Mouse (Mus musculus) embryo, embryonic 11.5 days (tissue): ENCODE measurements around the gene St6galnac5.
"Not testable (repeated sequence)": the region's sequence is repeated elsewhere in the genome, so short reads cannot be mapped to it uniquely, and the experiment has no call there.

Experiments
- DNase-seq: peaks from one replicate; pipeline ENCODE4 v3.0.0-alpha.2; 2012; ENCODE audit warnings: low read depth, low spot score

St6galnac5 gene

DNA sequence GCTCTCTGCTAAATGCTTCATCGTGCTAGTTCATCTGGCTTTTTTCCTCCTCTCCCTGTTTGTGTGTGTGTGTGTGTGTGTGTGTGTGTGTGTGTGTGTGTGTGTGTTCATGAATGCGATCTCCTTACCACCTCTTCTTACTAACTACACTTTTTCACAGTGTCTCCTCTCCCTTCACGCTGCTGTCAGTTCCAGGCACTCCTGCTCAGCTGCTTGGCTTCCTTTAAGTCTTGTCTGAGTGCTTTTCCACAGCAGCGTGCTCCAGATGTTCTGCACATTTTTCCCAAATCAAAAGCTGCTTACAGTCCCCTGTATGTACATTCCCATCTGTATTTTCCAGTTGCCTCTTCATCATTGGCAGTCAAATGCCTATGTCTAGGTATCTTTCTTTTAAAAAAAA, 189.0 kb downstream of the St6galnac5 start:
- DNase-seq, result no peak

DNA sequence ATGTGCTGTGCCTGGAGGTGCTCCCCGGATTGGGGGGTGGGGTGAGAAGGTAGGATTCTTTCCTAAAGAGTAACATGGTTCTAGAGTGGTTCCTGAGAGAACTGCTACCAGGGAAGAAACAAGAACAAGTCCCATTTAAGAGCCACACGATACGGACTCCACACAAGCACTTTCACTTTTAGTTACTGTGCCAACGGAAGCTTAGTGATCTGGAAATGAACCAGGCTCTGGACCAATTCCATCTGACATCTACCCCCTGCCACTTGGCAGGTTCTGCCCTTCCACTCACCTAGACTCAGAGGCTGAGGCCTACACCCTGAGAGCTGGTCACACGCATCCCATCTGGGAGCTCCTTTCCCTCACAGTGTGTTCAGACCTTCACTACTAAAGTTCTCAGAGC, 189.4 kb downstream of the St6galnac5 start:
- DNase-seq, result no peak

DNA sequence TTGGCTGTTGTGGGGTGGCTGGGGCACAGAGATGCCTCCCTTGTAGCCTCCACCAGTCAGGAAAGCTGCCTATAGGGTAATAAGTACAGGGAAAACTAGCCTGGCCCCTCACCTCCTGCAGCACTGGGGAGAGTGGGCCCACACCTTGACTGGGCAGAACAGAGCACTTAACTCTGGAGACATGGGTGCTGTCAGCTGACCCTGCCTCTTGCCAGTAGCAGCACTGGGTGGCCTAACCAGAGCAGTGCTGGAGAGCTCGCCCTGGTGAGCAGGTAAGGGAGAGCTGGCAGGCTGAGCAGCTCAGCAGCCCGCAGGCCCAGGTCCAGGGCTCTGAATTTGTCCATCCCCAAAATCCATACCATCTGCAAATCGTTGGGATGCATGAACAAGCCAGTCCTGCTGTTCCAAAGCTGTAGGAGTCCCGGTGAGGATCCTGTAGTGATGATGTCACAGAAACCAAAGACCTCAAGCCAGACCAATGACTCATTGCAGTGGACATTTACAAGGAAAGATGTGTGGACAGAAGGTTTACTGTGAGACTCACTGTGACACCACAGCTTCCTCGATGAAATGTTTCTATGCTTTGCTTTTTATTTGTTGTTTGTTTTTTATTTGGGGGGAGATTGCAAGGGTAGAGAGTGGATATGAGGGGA, 193.6 kb downstream of the St6galnac5 start:
- DNase-seq, result not testable (repeated sequence)

DNA sequence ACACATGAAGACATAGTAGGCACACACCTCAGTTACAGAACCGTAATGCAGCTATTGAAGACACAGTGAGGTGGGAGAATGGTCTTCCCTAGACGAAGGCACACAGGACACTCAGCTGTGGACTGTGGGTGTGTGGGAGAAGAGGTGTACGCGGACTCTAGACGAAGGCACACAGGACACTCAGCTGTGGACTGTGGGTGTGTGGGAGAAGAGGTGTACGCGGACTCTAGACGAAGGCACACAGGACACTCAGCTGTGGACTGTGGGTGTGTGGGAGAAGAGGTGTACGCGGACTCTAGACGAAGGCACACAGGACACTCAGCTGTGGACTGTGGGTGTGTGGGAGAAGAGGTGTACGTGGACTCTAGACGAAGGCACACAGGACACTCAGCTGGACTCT, 197.7 kb downstream of the St6galnac5 start:
- DNase-seq, result not testable (repeated sequence)

DNA sequence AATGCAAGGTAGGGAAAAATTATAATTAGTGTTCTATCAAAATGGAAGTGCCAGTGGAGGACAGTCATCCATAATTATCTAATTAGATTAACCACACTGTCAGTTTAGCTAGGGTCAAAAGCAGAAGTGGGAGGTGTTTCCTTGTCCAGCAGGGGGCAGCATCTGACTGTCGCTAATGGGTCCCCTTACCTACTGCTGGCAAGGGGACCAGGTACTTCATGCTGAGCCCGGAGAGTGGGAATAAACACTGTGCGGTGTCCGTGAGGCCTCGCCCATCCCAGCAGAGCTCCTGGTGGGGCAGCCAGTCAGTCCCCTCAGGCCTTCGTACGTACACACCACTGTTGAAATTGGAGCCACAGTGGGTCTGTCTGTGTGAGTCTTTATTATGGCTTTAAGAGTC, 198.3 kb downstream of the St6galnac5 start:
- peak; percentile 60 for DNase-seq

DNA sequence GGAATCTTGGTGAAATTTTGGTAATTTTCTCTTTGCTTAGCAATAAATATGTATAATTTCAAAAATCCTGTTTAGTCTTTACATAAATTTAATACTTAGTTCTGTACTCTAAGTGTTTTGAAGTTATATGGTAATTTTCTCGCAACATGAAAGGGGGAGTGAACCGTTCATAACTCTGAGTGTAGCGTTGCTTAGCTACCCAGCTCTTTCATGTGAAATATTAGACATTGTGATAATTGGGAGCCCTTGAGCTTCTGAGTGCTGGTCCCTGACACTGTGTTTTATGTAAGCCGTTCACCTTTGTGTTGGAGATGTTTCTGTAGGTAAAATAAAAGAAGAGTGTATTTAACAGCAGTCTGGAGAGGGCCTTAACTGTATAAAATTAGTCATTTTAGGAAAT, 202.2 kb downstream of the St6galnac5 start:
- DNase-seq, result no peak

DNA sequence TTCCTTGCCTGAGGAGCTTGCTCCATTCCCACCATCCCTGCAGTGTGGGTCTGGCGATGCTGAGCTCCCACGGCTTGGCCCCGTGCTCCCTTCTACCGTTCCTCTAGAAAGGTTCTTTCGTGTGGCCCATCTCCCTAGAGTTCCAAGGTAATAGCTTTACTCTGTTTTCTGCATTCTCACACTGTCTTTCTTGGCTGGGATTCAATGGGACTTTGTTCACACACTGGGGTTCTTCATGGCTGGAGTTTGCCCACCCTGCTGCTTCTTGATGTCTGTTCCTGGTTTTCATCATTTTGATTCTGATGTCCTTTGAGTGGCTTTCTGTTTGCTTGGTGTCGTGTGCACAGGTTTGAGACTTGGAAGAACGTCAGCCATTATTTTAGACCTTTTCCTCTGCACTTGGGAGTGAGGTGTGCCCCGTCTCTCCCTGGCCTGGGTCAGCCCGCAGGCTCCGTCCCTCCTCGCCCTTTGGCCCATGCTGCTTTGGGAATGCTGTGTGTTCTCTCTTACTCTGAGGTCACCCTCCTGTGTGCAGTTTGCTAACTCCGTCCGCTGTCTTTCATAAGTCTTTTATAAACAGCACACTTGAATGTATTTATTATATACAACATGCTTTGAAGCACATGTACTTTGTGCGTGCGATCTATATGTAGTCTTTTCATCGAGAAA, 205.0 kb downstream of the St6galnac5 start:
- DNase-seq, result no peak

DNA sequence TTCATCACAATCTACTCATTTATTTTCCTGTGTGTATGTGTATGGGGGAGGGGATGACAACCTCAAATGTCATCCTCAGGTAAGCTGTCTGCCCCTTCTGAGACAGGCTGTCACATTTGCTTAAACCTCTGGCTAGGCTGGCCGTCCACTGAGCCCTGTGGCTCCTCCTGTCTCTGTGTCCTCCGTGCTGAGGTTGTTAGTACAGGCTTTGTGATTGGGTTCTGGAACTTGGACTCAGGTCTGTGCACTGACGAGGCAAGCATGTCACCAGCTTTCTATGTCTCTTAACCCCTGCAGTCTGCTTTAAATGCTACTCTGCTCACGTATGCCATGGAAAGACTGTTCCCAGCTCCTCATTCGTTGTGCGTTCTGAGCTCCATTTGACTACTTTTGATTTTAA, 205.7 kb downstream of the St6galnac5 start:
- no peak for DNase-seq

DNA sequence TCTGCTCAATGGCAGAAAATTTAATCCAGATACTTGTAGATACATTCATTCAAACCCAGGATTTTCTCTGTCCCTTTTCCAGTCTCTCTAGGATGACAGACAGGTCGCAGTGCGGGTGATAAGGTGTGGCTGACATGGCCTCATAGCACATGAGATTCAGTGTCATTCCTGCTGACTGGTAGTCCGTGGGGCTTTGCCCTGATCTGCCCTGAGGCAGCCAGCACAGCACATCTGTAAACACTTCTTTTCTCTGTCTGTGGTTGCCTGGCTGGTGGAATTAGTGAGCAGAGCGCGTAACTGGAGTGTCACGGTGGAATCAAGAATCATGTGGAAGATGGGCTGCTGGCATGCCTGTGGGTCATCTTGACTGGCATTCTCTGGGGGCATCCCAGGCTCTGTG, 212.0 kb downstream of the St6galnac5 start:
- DNase-seq, result no peak

DNA sequence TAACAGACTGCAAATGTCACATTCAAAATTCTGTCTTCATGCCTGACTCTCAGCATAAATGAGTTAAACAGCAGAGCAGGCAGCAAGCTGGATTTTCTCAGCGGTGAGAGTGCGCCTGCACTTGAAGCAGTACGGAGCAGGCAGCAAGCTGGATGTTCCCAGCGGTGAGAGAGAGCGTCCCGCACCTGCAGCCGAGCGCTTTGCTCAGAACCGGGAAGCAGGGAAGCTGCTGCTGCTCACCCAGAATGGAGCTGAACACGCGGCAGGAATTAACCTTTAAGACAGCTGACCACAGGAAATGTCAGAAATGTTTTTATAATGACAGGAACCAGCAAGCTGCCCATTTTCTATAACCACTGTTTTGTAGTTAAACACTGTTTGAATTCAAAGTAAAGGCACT, 214.6 kb downstream of the St6galnac5 start:
- no peak for DNase-seq
